Mouse (Mus musculus): ENCODE data around the gene Osbpl9. TPM values are rescaled to one million over a fixed set of nuclear protein-coding genes. Genes with fewer than 3 reads are reported as not detected.
A peak's percentile ranks its signal among the peaks of the same experiment; 100 is the strongest.

Gene Osbpl9
- polyA plus RNA-seq, 1 experiment from 2014 or later = 65.8 TPM

- no peak for ATAC-seq (ENCODE audit: insufficient read depth, low FRiP score)
- H3K4me3 ChIP-seq (replicated peaks; ENCODE audit: low read length) = no peak overlapping the region
- WGBS = 61% methylated on average over 9 of the region's 9 CpGs
Observed at GRCm38 (mm10) chr4:109234806-109235350, 32.8 kb upstream of the Osbpl9 start.

GRCm38 (mm10) chr4:109234185-109234584, 32.1 kb upstream of the Osbpl9 start, which contains the start of gene Calr4:
Gene Calr4, plus strand, starts transcription at chr4:109234485.
- no peaks in the 10 kb centered on the region for H3K36me3 ChIP-seq (ENCODE audit: control insufficient read depth, insufficient read depth, low read length)
- H3K9me3 ChIP-seq (replicated peaks; ENCODE audit: control insufficient read depth, low read length) = no peaks in the 10 kb centered on the region
- H3K4me2 ChIP-seq (ENCODE audit: low read depth, low read length) = no peak within 1 kb of the TSS
- H3K4me1 ChIP-seq (ENCODE audit: control insufficient read depth, insufficient read depth, low read length) = peaks cover 3% of the 10 kb centered on the region; the same call in 1 of the 2 replicates
- ATAC-seq (ENCODE audit: insufficient read depth, low FRiP score) = no peak
- WGBS = 84% methylated on average over 2 of the region's 2 CpGs
- no peak within 1 kb of the TSS for H3K4me3 ChIP-seq (replicated peaks; ENCODE audit: low read length)
- H3K9ac ChIP-seq (ENCODE audit: low read length) = no peak within 1 kb of the TSS
- H3K27ac ChIP-seq (ENCODE audit: low read length) = no peak within 1 kb of the TSS
- no peaks in the 10 kb centered on the region for H3K27me3 ChIP-seq (ENCODE audit: control insufficient read depth, insufficient read depth, low read length)

More at GRCm38 (mm10) chr4:109234806-109235350, 32.8 kb upstream of the Osbpl9 start:
- Histone ChIP-seq H3K27ac (ENCODE audit: low read length) (no peak overlapping the region), H3K9ac (ENCODE audit: low read length) (no peak overlapping the region), H3K4me1 (ENCODE audit: control insufficient read depth, insufficient read depth, low read length) (peaks cover 3% of the 10 kb centered on the region; the same call in 1 of the 2 replicates), H3K9me3 (replicated peaks; ENCODE audit: control insufficient read depth, low read length) (no peaks in the 10 kb centered on the region), H3K4me2 (ENCODE audit: low read depth, low read length) (no peak overlapping the region), H3K36me3 (ENCODE audit: control insufficient read depth, insufficient read depth, low read length) (no peaks in the 10 kb centered on the region), H3K27me3 (ENCODE audit: control insufficient read depth, insufficient read depth, low read length) (no peaks in the 10 kb centered on the region)

GRCm38 (mm10) chr4:109229766-109230279, 27.8 kb upstream of the Osbpl9 start:
- no peaks in the 10 kb centered on the region for H3K9me3 ChIP-seq (replicated peaks; ENCODE audit: control insufficient read depth, low read length)
- 36% methylated on average over 7 of the region's 7 CpGs for WGBS
- H3K27ac ChIP-seq (ENCODE audit: low read length) = no peak overlapping the region
- peaks cover 15% of the 10 kb centered on the region for H3K4me1 ChIP-seq (ENCODE audit: control insufficient read depth, insufficient read depth, low read length)
- no peaks in the 10 kb centered on the region for H3K27me3 ChIP-seq (ENCODE audit: control insufficient read depth, insufficient read depth, low read length)
- no peaks in the 10 kb centered on the region for H3K36me3 ChIP-seq (ENCODE audit: control insufficient read depth, insufficient read depth, low read length)
- H3K9ac ChIP-seq (ENCODE audit: low read length) = no peak overlapping the region
- no peak overlapping the region for H3K4me2 ChIP-seq (ENCODE audit: low read depth, low read length)
- no peak overlapping the region for H3K4me3 ChIP-seq (replicated peaks; ENCODE audit: low read length)
- ATAC-seq (ENCODE audit: insufficient read depth, low FRiP score) = no peak

- Histone ChIP-seq H3K27me3 (ENCODE audit: control insufficient read depth, insufficient read depth, low read length) (no peaks in the 10 kb centered on the region), H3K4me1 (ENCODE audit: control insufficient read depth, insufficient read depth, low read length) (peaks cover 15% of the 10 kb centered on the region), H3K9ac (ENCODE audit: low read length) (no peak overlapping the region), H3K36me3 (ENCODE audit: control insufficient read depth, insufficient read depth, low read length) (no peaks in the 10 kb centered on the region), H3K27ac (ENCODE audit: low read length) (no peak overlapping the region), H3K4me3 (replicated peaks; ENCODE audit: low read length) (no peak overlapping the region), H3K9me3 (replicated peaks; ENCODE audit: control insufficient read depth, low read length) (no peaks in the 10 kb centered on the region), H3K4me2 (ENCODE audit: low read depth, low read length) (no peak overlapping the region)
- ATAC-seq (ENCODE audit: insufficient read depth, low FRiP score) = no peak
- WGBS = 25% methylated on average over 5 of the region's 5 CpGs
Observed at GRCm38 (mm10) chr4:109226071-109226470, 24.0 kb upstream of the Osbpl9 start.

GRCm38 (mm10) chr4:109225606-109226005, 23.5 kb upstream of the Osbpl9 start:
- WGBS = 55% methylated on average over 6 of the region's 6 CpGs
- Histone ChIP-seq H3K27me3 (ENCODE audit: control insufficient read depth, insufficient read depth, low read length) (no peaks in the 10 kb centered on the region), H3K9me3 (replicated peaks; ENCODE audit: control insufficient read depth, low read length) (no peaks in the 10 kb centered on the region), H3K4me2 (ENCODE audit: low read depth, low read length) (no peak overlapping the region), H3K27ac (ENCODE audit: low read length) (peak overlapping the region; percentile 60), H3K36me3 (ENCODE audit: control insufficient read depth, insufficient read depth, low read length) (no peaks in the 10 kb centered on the region), H3K4me1 (ENCODE audit: control insufficient read depth, insufficient read depth, low read length) (peaks cover 15% of the 10 kb centered on the region), H3K4me3 (replicated peaks; ENCODE audit: low read length) (no peak overlapping the region), H3K9ac (ENCODE audit: low read length) (no peak overlapping the region)
- no peak for ATAC-seq (ENCODE audit: insufficient read depth, low FRiP score)

- Histone ChIP-seq H3K27ac (ENCODE audit: low read length) (peak overlapping the region; percentile 60; the same call in 1 of the 2 replicates), H3K36me3 (ENCODE audit: control insufficient read depth, insufficient read depth, low read length) (no peaks in the 10 kb centered on the region), H3K4me2 (ENCODE audit: low read depth, low read length) (no peak overlapping the region), H3K4me3 (replicated peaks; ENCODE audit: low read length) (no peak overlapping the region), H3K27me3 (ENCODE audit: control insufficient read depth, insufficient read depth, low read length) (no peaks in the 10 kb centered on the region), H3K4me1 (ENCODE audit: control insufficient read depth, insufficient read depth, low read length) (peaks cover 15% of the 10 kb centered on the region), H3K9ac (ENCODE audit: low read length) (no peak overlapping the region), H3K9me3 (replicated peaks; ENCODE audit: control insufficient read depth, low read length) (no peaks in the 10 kb centered on the region)
- WGBS = 65% methylated on average over 13 of the region's 13 CpGs
- peak; percentile 61; the same call in 1 of the 2 replicates for ATAC-seq (ENCODE audit: insufficient read depth, low FRiP score)
Observed at GRCm38 (mm10) chr4:109224762-109225552, 22.9 kb upstream of the Osbpl9 start.

GRCm38 (mm10) chr4:109222001-109222400, 19.9 kb upstream of the Osbpl9 start:
- Histone ChIP-seq H3K9me3 (replicated peaks; ENCODE audit: control insufficient read depth, low read length) (no peaks in the 10 kb centered on the region), H3K4me3 (replicated peaks; ENCODE audit: low read length) (no peak overlapping the region), H3K27ac (ENCODE audit: low read length) (no peak overlapping the region), H3K36me3 (ENCODE audit: control insufficient read depth, insufficient read depth, low read length) (no peaks in the 10 kb centered on the region), H3K9ac (ENCODE audit: low read length) (no peak overlapping the region), H3K4me2 (ENCODE audit: low read depth, low read length) (no peak overlapping the region), H3K4me1 (ENCODE audit: control insufficient read depth, insufficient read depth, low read length) (peaks cover 15% of the 10 kb centered on the region), H3K27me3 (ENCODE audit: control insufficient read depth, insufficient read depth, low read length) (no peaks in the 10 kb centered on the region)
- WGBS = 76% methylated on average over 3 of the region's 3 CpGs
- no peak for ATAC-seq (ENCODE audit: insufficient read depth, low FRiP score)

- Histone ChIP-seq H3K9me3 (replicated peaks; ENCODE audit: control insufficient read depth, low read length) (no peaks in the 10 kb centered on the region), H3K4me3 (replicated peaks; ENCODE audit: low read length) (no peak overlapping the region), H3K27ac (ENCODE audit: low read length) (peak overlapping the region; percentile 44; the same call in 1 of the 2 replicates), H3K27me3 (ENCODE audit: control insufficient read depth, insufficient read depth, low read length) (no peaks in the 10 kb centered on the region), H3K9ac (ENCODE audit: low read length) (no peak overlapping the region), H3K36me3 (ENCODE audit: control insufficient read depth, insufficient read depth, low read length) (no peaks in the 10 kb centered on the region), H3K4me1 (ENCODE audit: control insufficient read depth, insufficient read depth, low read length) (peaks cover 7% of the 10 kb centered on the region; the same call in 1 of the 2 replicates), H3K4me2 (ENCODE audit: low read depth, low read length) (no peak overlapping the region)
- no peak for ATAC-seq (ENCODE audit: insufficient read depth, low FRiP score)
- WGBS = 65% methylated on average over 14 of the region's 14 CpGs
Observed at GRCm38 (mm10) chr4:109220441-109220940, 18.4 kb upstream of the Osbpl9 start.

- Histone ChIP-seq H3K9me3 (replicated peaks; ENCODE audit: control insufficient read depth, low read length) (no peaks in the 10 kb centered on the region), H3K4me3 (replicated peaks; ENCODE audit: low read length) (no peak overlapping the region), H3K27me3 (ENCODE audit: control insufficient read depth, insufficient read depth, low read length) (no peaks in the 10 kb centered on the region), H3K9ac (ENCODE audit: low read length) (no peak overlapping the region), H3K4me2 (ENCODE audit: low read depth, low read length) (no peak overlapping the region), H3K36me3 (ENCODE audit: control insufficient read depth, insufficient read depth, low read length) (no peaks in the 10 kb centered on the region), H3K4me1 (ENCODE audit: control insufficient read depth, insufficient read depth, low read length) (no peaks in the 10 kb centered on the region), H3K27ac (ENCODE audit: low read length) (no peak overlapping the region)
- no peak for ATAC-seq (ENCODE audit: insufficient read depth, low FRiP score)
- WGBS = 76% methylated on average over 7 of the region's 7 CpGs
Observed at GRCm38 (mm10) chr4:109218008-109218407, 15.9 kb upstream of the Osbpl9 start.
